Mouse (Mus musculus) liver, embryonic 13.5 days (tissue): Measurements from ENCODE around the gene Olfr459. TPM values are rescaled to one million over a fixed set of nuclear protein-coding genes. Genes with fewer than 3 reads are reported as not detected.
A peak's percentile ranks its signal among the peaks of the same experiment; 100 is the strongest.

Source experiments
- ATAC-seq: fragments of 200-750 bp; cut with Nextera tagmentation; 2 replicates; pipeline ENCODE4 v1.8.0; 2017; ENCODE audit warnings: low read depth, mild to moderate bottlenecking, moderate number of reproducible peaks, moderate library complexity
- DNase-seq: peaks from one replicate; pipeline ENCODE4 v3.0.0; 2022
- H3K27ac ChIP-seq: fragments of 300-500 bp; sonication (generic); 2 replicates; pipeline ENCODE4 v1.5.1; 2015; ENCODE audit warnings: moderate library complexity, mild to moderate bottlenecking, inconsistent platforms
- H3K27me3 ChIP-seq: fragments of 300-500 bp; sonication (generic); 2 replicates; pipeline ENCODE4 v1.6.1; 2015; ENCODE audit warnings: mild to moderate bottlenecking, inconsistent platforms
- H3K36me3 ChIP-seq: fragments of 300-500 bp; sonication (generic); 2 replicates; pipeline ENCODE4 v1.6.1; 2015; ENCODE audit warnings: mild to moderate bottlenecking, inconsistent platforms
- H3K4me1 ChIP-seq: fragments of 300-500 bp; sonication (generic); replicated peaks from 2 replicates; pipeline ENCODE4 v1.6.1; 2015; ENCODE audit warnings: inconsistent platforms
- H3K4me2 ChIP-seq: fragments of 300-500 bp; sonication (generic); 2 replicates; pipeline ENCODE4 v1.6.1; 2015; ENCODE audit warnings: inconsistent platforms, mild to moderate bottlenecking, moderate library complexity
- H3K4me3 ChIP-seq: fragments of 300-500 bp; sonication (generic); replicated peaks from 2 replicates; pipeline ENCODE4 v1.5.1; 2015; ENCODE audit warnings: mild to moderate bottlenecking, inconsistent platforms
- H3K9ac ChIP-seq: fragments of 300-500 bp; sonication (generic); 2 replicates; pipeline ENCODE4 v1.6.1; 2015; ENCODE audit warnings: mild to moderate bottlenecking, inconsistent platforms
- H3K9me3 ChIP-seq: fragments of 300-500 bp; sonication (generic); replicated peaks from 2 replicates; pipeline ENCODE4 v1.6.1; 2016; ENCODE audit warnings: inconsistent platforms
- WGBS: fragments of 180-500 bp; shearing (Covaris S2); methylation state at CpG from one replicate; pipeline ENCODE4 v1.1.7; 2015; ENCODE audit not compliant: insufficient replicate concordance; 5-methylcytosine and 5-hydroxymethylcytosine counted together
- polyA plus RNA-seq: library from polyadenylated mRNA; unstranded; fragments of >200 nt; fragmentation: Nextera tagmentation; extraction: Ambion mirVana; gene quantifications from 2 replicates; pipeline ENCODE4 v1.2.1, GENCODE M21; 2015

Gene Olfr459
- polyA plus RNA-seq, 1 experiment from 2014 or later, result not detected

GRCm38 (mm10) chr6:41744664-41745392 is 30.1 kb downstream of the Olfr459 start:
- Histone ChIP-seq H3K4me1 (peaks cover 1% of the 10 kb centered on the region; the same call in 1 of the 2 replicates), H3K9me3 (no peaks in the 10 kb centered on the region), H3K27ac (no peak overlapping the region), H3K4me3 (no peak overlapping the region), H3K4me2 (no peak overlapping the region), H3K36me3 (no peaks in the 10 kb centered on the region), H3K9ac (no peak overlapping the region), H3K27me3 (no peaks in the 10 kb centered on the region)
- 60% methylated on average over 5 of the region's 5 CpGs for WGBS
- ATAC-seq (no peak), DNase-seq (no peak)

- Histone ChIP-seq H3K4me1 (peaks cover 9% of the 10 kb centered on the region; the same call in 1 of the 2 replicates), H3K9me3 (no peaks in the 10 kb centered on the region), H3K4me3 (no peak overlapping the region), H3K9ac (no peak overlapping the region), H3K27ac (no peak overlapping the region), H3K36me3 (no peaks in the 10 kb centered on the region), H3K27me3 (no peaks in the 10 kb centered on the region), H3K4me2 (no peak overlapping the region)
- ATAC-seq (no peak), DNase-seq (no peak)
These were observed 33.9 kb downstream of the Olfr459 start for GRCm38 (mm10) chr6:41741101-41741500.

DNA sequence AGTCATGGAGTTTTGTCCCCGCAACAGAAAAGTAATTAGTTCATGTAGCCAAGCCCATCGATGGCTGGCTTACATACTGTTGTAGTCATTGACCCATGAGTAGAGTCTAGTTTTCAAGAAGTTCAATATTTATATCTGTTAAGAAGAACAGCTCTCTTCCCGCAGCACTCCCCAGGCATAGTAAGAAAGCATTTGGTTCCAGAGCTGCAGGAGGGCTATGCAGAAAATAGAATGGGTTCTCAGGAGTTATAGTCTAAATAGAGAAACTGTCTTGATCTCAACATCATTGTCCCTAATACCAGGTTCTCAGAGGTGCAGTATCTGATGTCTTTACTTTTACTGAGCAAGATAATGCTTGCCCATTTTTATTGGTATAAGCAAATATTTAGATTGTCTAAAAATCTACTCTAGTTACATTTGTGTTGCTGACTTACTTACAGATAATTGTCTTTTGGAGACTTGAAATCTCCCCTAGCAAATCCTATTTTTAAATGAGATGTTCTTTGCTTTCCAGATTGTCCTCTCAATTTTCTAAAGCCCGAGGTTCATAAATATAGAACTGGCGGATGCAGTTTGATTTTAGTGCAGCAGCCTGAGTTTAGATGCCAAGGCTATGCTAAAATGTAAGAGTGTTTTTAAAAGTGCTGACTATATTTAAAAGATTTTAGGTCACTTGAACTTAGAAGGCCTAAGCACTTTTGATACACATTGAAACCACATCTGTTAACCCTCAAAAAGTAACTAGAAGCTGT is 40.1 kb downstream of the Olfr459 start:
- Histone ChIP-seq H3K27me3 (no peaks in the 10 kb centered on the region), H3K27ac (no peak overlapping the region), H3K4me1 (peaks cover 8% of the 10 kb centered on the region; the same call in 1 of the 2 replicates), H3K4me2 (no peak overlapping the region), H3K9ac (no peak overlapping the region), H3K4me3 (no peak overlapping the region), H3K36me3 (no peaks in the 10 kb centered on the region), H3K9me3 (no peaks in the 10 kb centered on the region)
- ATAC-seq (no peak), DNase-seq (no peak)
- WGBS, result 74% methylated on average over 5 of the region's 5 CpGs

DNA sequence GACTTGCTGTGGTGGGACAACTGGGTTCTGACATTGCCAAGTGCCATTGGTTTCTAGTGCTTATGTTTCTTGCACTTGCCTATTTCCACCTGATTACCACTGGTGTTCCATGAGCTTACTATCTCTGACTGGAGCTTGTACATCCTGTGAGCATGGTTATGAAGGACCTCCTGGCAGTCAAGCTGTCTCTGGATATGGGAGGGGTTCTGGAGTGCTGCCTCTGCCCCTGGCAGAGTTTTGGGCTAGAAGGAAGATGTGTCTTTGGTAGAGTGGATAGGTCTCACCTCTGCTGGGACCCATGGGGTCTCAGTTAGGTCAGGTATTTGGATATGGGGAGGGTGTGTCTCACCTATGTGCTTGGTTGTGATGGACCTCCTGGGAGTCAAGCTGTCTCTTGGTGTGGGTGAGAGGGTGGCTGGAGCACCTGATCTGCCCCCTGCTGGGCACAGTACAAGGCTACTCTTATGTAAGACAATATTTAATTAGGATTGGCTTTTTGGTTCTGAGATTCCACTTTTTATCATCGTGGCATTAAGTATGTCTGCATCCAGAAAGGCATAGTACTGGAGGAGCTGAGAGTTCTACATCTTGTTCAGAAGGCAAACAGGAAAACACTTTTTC is 46.9 kb downstream of the Olfr459 start:
- peak; percentile 83 for ATAC-seq

GRCm38 (mm10) chr6:41721430-41721829 is 53.5 kb downstream of the Olfr459 start:
- no peaks in the 10 kb centered on the region for H3K9me3 ChIP-seq
- no peaks in the 10 kb centered on the region for H3K27me3 ChIP-seq
- H3K4me2 ChIP-seq, result no peak overlapping the region
- no peaks in the 10 kb centered on the region for H3K36me3 ChIP-seq
- ATAC-seq, result peak; percentile 75
- DNase-seq, result no peak
- peaks cover 14% of the 10 kb centered on the region for H3K4me1 ChIP-seq
- no peak overlapping the region for H3K9ac ChIP-seq
- no peak overlapping the region for H3K27ac ChIP-seq
- WGBS, result 36% methylated on average over 2 of the region's 2 CpGs
- no peak overlapping the region for H3K4me3 ChIP-seq

More for the DNA sequence above, 46.9 kb downstream of the Olfr459 start:
- WGBS, result 51% methylated on average over 1 of the region's 1 CpGs
- peak; percentile 33 for DNase-seq
- Histone ChIP-seq H3K9me3 (no peaks in the 10 kb centered on the region), H3K36me3 (no peaks in the 10 kb centered on the region), H3K4me3 (no peak overlapping the region), H3K9ac (no peak overlapping the region), H3K4me1 (peaks cover 6% of the 10 kb centered on the region), H3K4me2 (no peak overlapping the region), H3K27me3 (no peaks in the 10 kb centered on the region), H3K27ac (no peak overlapping the region)

Other genes starting within 250 kb of the Olfr459 start
- 1.1 and 1.7 TPM in 2 replicates for gene Ephb6, start 169.7 kb downstream of the Olfr459 start, polyA plus RNA-seq
- gene Trpv6, start 138.8 kb downstream of the Olfr459 start, polyA plus RNA-seq, result 0.08 and 0.10 TPM in 2 replicates
- 0.08 TPM in 1 of 2 replicates, not detected in the other for gene Trpv5, start 94.4 kb downstream of the Olfr459 start, polyA plus RNA-seq
- gene Llcfc1, start 90.7 kb downstream of the Olfr459 start, polyA plus RNA-seq, result not detected in 2 replicates
- gene Kel, start 70.8 kb downstream of the Olfr459 start, polyA plus RNA-seq, result 237 and 259 TPM in 2 replicates
- not detected in 2 replicates for gene Pip, start 72.4 kb upstream of the Olfr459 start, polyA plus RNA-seq
- not detected in 2 replicates for gene Sval2, start 77.8 kb upstream of the Olfr459 start, polyA plus RNA-seq
- not detected in 2 replicates for gene Sval1, start 176.5 kb upstream of the Olfr459 start, polyA plus RNA-seq
- gene Sval3, start 193.0 kb upstream of the Olfr459 start, polyA plus RNA-seq, result not detected in 2 replicates